Mouse (Mus musculus) embryo, embryonic 11 days (tissue): ENCODE measurements at regions not wholly inside any gene's neighbourhood (a gene's known extent, or its start where the extent isn't known, plus 50 kb on each side); places are given as distances from the start of the nearest gene placed in this dataset.

Experiments
- DNase-seq: peaks from one replicate; pipeline ENCODE4 v3.0.0-alpha.2; 2015

DNA sequence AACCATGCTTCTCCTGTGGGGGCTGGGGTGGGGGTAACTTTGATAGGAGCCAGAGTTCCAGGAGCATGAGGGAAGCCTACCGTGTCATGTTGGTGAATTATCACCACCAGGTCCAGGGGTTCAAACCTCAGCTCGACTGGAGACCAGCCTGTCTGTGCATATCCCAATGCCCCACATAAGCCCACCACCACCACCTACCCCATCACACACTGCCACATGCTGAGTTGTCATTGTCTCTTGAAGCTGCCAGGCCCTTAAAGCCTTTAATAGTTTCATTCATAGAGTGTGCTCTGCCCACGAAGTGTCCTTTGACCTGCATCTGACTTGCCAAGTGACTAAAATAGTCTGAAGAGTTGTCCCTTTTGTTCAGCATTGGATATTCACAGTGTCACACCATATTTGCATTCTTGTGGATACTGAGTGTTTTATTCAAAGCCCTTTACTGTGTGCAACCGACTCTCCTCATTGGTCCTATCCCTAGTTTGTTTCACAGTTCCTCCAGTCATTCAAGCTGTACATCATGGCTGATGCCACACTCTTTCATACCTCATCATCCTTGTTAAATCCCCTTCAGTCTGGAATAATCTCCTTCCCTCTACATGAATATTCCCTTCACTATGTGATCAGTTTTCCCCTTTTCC lies 204.9 kb upstream of the Nr3c2 start:
- peak; percentile 4 for DNase-seq
